ENCODE assay signal across 9 mouse cellular contexts in the genomic region with DNA sequence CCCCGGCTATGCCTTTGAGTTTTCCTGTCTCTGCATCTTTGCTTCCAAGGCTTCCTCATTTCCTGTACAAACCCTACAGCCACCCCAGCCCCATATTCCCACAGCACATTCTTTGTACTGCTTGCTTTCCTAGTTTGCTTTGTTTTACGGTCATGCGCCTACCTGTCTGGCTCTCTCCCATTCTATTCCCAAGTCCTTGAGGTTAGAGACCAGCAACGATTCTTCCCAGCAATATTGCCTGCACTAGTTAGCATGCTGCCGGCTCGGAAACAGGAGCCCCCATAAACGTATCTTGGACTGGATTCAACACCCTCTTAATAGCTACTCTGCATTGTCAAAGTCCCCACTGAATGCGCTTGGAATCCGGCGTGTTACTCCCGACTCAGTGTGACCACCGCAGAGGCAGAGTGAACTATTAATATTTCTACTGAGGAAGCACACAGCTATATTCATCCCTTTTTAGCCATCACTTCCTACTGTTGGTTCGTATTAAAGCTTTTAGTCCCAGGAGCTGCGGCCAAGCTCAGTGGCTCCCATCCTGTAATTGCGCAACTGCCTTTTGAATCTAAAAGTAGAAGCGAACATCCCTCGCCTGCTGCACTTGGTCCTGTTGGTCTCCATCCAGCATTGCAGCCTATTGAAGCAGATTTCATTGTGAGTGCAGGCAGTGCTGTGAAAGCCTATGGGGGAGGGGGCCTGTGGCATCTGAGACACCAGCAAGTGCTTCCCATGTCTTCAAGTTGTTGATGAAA. TPM values are rescaled to one million over a fixed set of nuclear protein-coding genes. Genes with fewer than 3 reads are reported as not detected.
DNase-seq lines count a peak whose midpoint lies in the region; ATAC-seq and TF ChIP-seq lines count a peak whose summit lies in the region.
"Had no signal": no experiment of that assay in that cellular context is flagged by ENCODE, and none has a peak within 500 bp of the region (broad histone marks: within the 10 kb centered on the region; RNA-seq: fewer than 3 reads in every experiment).

No protein-coding gene starts in this region.

- peak overlapping the region; percentile 72 for H3K27ac ChIP-seq in hindbrain, postnatal 0 days
- H3K27ac ChIP-seq in thymus, adult 2 months (ENCODE audit: control insufficient read depth, insufficient read depth, low read length) = no peak overlapping the region

- H3K27me3 ChIP-seq in hindbrain, postnatal 0 days (ENCODE audit: insufficient read depth, low read length) = no peaks in the 10 kb centered on the region
- no peaks in the 10 kb centered on the region; the same call in 1 of the 2 replicates for H3K27me3 ChIP-seq in thymus, adult 2 months (ENCODE audit: control insufficient read depth, insufficient read depth, low read length)
- H3K27me3 ChIP-seq: Patski had no signal

- TF ChIP-seq POLR2A in lung, adult 2 months (IDR thresholded peaks at IDR 0.05; ENCODE audit: borderline replicate concordance, extremely low read depth, low read depth, low read length) = no peak
- no peak for TF ChIP-seq POLR2A in thymus, adult 2 months (IDR thresholded peaks at IDR 0.05; ENCODE audit: control insufficient read depth, extremely low read depth, insufficient read depth, low read length, poor library complexity)

- H3K36me3 ChIP-seq in hindbrain, postnatal 0 days (ENCODE audit: insufficient read depth, low read length) = no peaks in the 10 kb centered on the region
- H3K36me3 ChIP-seq in thymus, adult 2 months (ENCODE audit: control insufficient read depth, insufficient read depth, low read length) = no peaks in the 10 kb centered on the region

- ATAC-seq in hindbrain, postnatal 0 days = peak; percentile 65
- ATAC-seq: Patski had no signal

- peak overlapping the region; percentile 54 for H3K4me2 ChIP-seq in hindbrain, postnatal 0 days (ENCODE audit: low read depth, low read length)

- no peak for TF ChIP-seq CTCF in lung, adult 2 months (IDR thresholded peaks at IDR 0.05; ENCODE audit: insufficient read depth, low read length)
- peak; percentile 55 for TF ChIP-seq CTCF in hindbrain, postnatal 0 days (IDR thresholded peaks at IDR 0.05; ENCODE audit: low read depth)
- no peak for TF ChIP-seq CTCF in thymus, adult 2 months (IDR thresholded peaks at IDR 0.05; ENCODE audit: borderline replicate concordance, control insufficient read depth, extremely low read depth, insufficient read depth, low read length, poor library complexity)

- 37% methylated on average over 17 of the region's 17 CpGs for WGBS in lung, adult 2 months
- WGBS in hindbrain, postnatal 0 days = 24% methylated on average over 17 of the region's 17 CpGs
- 45% methylated on average over 17 of the region's 17 CpGs for WGBS in thymus, adult 2 months

- no peak overlapping the region for H3K4me3 ChIP-seq in lung, adult 2 months (replicated peaks; ENCODE audit: extremely low read depth, low read depth, low read length)
- peak overlapping the region; percentile 17 for H3K4me3 ChIP-seq in hindbrain, postnatal 0 days (ENCODE audit: low read length)
- H3K4me3 ChIP-seq in thymus, adult 2 months (ENCODE audit: control insufficient read depth, insufficient read depth, low read length) = no peak overlapping the region

- DNase-seq in lung, adult 18-20 months = peak; percentile 48 to 57
- no peak for DNase-seq in lung, adult 2 months
- DNase-seq in cerebellum, postnatal 10 days = peak; percentile 70 to 76
- peak; percentile 51 for DNase-seq in gastrocnemius, postnatal 36 days
- DNase-seq in hindbrain, postnatal 0 days (ENCODE audit: low spot score) = peak; percentile 85
- peak; percentile 56 for DNase-seq in lung, postnatal 10 days
- DNase-seq in skeletal muscle tissue, adult 2 months (ENCODE audit: low read depth, low spot score) = peak; percentile 61
- DNase-seq in thymus, adult 2 months = no peak

- no peaks in the 10 kb centered on the region; the same call in 1 of the 2 replicates for H3K4me1 ChIP-seq in lung, adult 2 months (ENCODE audit: control insufficient read depth, insufficient read depth, low read length)
- H3K4me1 ChIP-seq in hindbrain, postnatal 0 days (ENCODE audit: insufficient read depth, low read length) = peaks cover 17% of the 10 kb centered on the region
- no peaks in the 10 kb centered on the region for H3K4me1 ChIP-seq in thymus, adult 2 months (replicated peaks; ENCODE audit: control insufficient read depth, insufficient read depth, low read length)

- intact Hi-C loops in gastrocnemius, postnatal 36 days (cut with DNase I) = no loop called here

- no peak overlapping the region; the same call in 1 of the 2 replicates for H3K9ac ChIP-seq in hindbrain, postnatal 0 days (replicated peaks; ENCODE audit: low read length)

- H3K9me3 ChIP-seq in hindbrain, postnatal 0 days (ENCODE audit: low read length) = no peaks in the 10 kb centered on the region

RNA-seq across cellular contexts. Expression of gene Slc1a3, which starts 47.0 kb away (rescaled TPM):
- 16.6 and 18.7 TPM in 2 replicates for polyA plus RNA-seq in lung, adult 2 months (2012; rRNA removed)
- total RNA-seq in gastrocnemius, postnatal 36 days (2021) = 1 to 10 TPM; 1.2 to 1.8 TPM
- 320 and 325 TPM in 2 replicates for total RNA-seq in hindbrain, postnatal 0 days (2014; rRNA removed)
- polyA plus RNA-seq in hindbrain, postnatal 0 days (2015; fragmentation: Nextera tagmentation; extraction: Ambion mirVana) = 288 and 331 TPM in 2 replicates
- polyA plus RNA-seq in thymus, adult 2 months (2012; rRNA removed) = 19.2 and 23.1 TPM in 2 replicates

Comparison
In these comparisons a context has a peak if more than half of its experiments do, and no peak if none do; other contexts are left out.
1. DNase-seq: peak in lung, adult 18-20 months (2 of 2), cerebellum, postnatal 10 days (2 of 2), gastrocnemius, postnatal 36 days (2 of 2), hindbrain, postnatal 0 days (single experiment), lung, postnatal 10 days (single experiment) and skeletal muscle tissue, adult 2 months (single experiment); none in lung, adult 2 months (single experiment) and thymus, adult 2 months (single experiment).
2. RNA of gene Slc1a3, which starts 47.0 kb away (polyA plus RNA-seq): 288 to 331 TPM in hindbrain, postnatal 0 days; 19.2 to 23.1 TPM in thymus, adult 2 months and 16.6 to 18.7 TPM in lung, adult 2 months; every median in the first group is over 10 times any median in the second.